Mouse (Mus musculus) induced T-regulatory cell, adult 2 months (primary cell): ENCODE results near the gene Cfap77.

Experiments used
- DNase-seq: peaks from one replicate; pipeline ENCODE4 v3.0.0-alpha.2; 2012; ENCODE audit warnings: low read depth

Cfap77 gene

GRCm38 (mm10) chr2:28903871-28904270, 151.0 kb downstream of the Cfap77 start:
- no peak for DNase-seq

GRCm38 (mm10) chr2:28902291-28902690, 152.6 kb downstream of the Cfap77 start:
- no peak for DNase-seq

GRCm38 (mm10) chr2:28897340-28897899, 157.4 kb downstream of the Cfap77 start:
- no peak for DNase-seq

- DNase-seq = no peak
Measured at GRCm38 (mm10) chr2:28895876-28896275, 159.0 kb downstream of the Cfap77 start.

- no peak for DNase-seq
Measured at GRCm38 (mm10) chr2:28893526-28893925, 161.3 kb downstream of the Cfap77 start.

- no peak for DNase-seq
Measured at GRCm38 (mm10) chr2:28892796-28893195, 162.1 kb downstream of the Cfap77 start.

- no peak for DNase-seq
Measured at GRCm38 (mm10) chr2:28884914-28885313, 170.0 kb downstream of the Cfap77 start.

- DNase-seq = no peak
Measured at GRCm38 (mm10) chr2:28882826-28883485, 171.9 kb downstream of the Cfap77 start.

GRCm38 (mm10) chr2:28882047-28882446, 172.8 kb downstream of the Cfap77 start:
- no peak for DNase-seq

GRCm38 (mm10) chr2:28881275-28881674, 173.6 kb downstream of the Cfap77 start:
- DNase-seq = no peak
